Mouse (Mus musculus): ENCODE data around the gene Sult3a1. TPM values are rescaled to one million over a fixed set of nuclear protein-coding genes. Genes with fewer than 3 reads are reported as not detected.
A peak's percentile ranks its signal among the peaks of the same experiment; 100 is the strongest.
"Not testable (repeated sequence)": the region's sequence is repeated elsewhere in the genome, so short reads cannot be mapped to it uniquely, and the experiment has no call there.

Sult3a1 gene
- polyA plus RNA-seq (2012; ENCODE audit: insufficient read depth, insufficient read length, missing spikeins), result not detected in 2 replicates

GRCm38 (mm10) chr10:33857421-33857820 lies at the start of gene Sult3a1:
TSS of gene Sult3a1 (plus strand) at chr10:33857721.
- no peaks in the 10 kb centered on the region for H3K4me1 ChIP-seq (ENCODE audit: control insufficient read depth, insufficient read depth, insufficient read length, low read length)

GRCm38 (mm10) chr10:33811807-33812206 lies 45.7 kb upstream of the Sult3a1 start:
- H3K27ac ChIP-seq (replicated peaks; ENCODE audit: low read depth, low read length), result no peak overlapping the region
- no peaks in the 10 kb centered on the region for H3K4me1 ChIP-seq (ENCODE audit: control insufficient read depth, insufficient read depth, insufficient read length, low read length)
- H3K4me3 ChIP-seq (ENCODE audit: insufficient read depth, low read depth, low read length), result no peak overlapping the region

More at GRCm38 (mm10) chr10:33857421-33857820, at the start of gene Sult3a1:
- Histone ChIP-seq H3K27ac (replicated peaks; ENCODE audit: low read depth, low read length) (no peak within 1 kb of the TSS), H3K4me3 (ENCODE audit: insufficient read depth, low read depth, low read length) (no peak within 1 kb of the TSS)

- H3K4me3 ChIP-seq (ENCODE audit: insufficient read depth, low read depth, low read length), result no peak overlapping the region
- no peaks in the 10 kb centered on the region for H3K4me1 ChIP-seq (ENCODE audit: control insufficient read depth, insufficient read depth, insufficient read length, low read length)
- no peak overlapping the region for H3K27ac ChIP-seq (replicated peaks; ENCODE audit: low read depth, low read length)
These were observed 43.3 kb upstream of the Sult3a1 start for GRCm38 (mm10) chr10:33814266-33814665.

- Histone ChIP-seq H3K4me3 (ENCODE audit: insufficient read depth, low read depth, low read length) (no peak overlapping the region), H3K27ac (replicated peaks; ENCODE audit: low read depth, low read length) (no peak overlapping the region), H3K4me1 (ENCODE audit: control insufficient read depth, insufficient read depth, insufficient read length, low read length) (no peaks in the 10 kb centered on the region)
These were observed 40.6 kb upstream of the Sult3a1 start for GRCm38 (mm10) chr10:33816923-33817322.

- Histone ChIP-seq H3K4me1 (ENCODE audit: control insufficient read depth, insufficient read depth, insufficient read length, low read length) (no peaks in the 10 kb centered on the region), H3K4me3 (ENCODE audit: insufficient read depth, low read depth, low read length) (no peak overlapping the region), H3K27ac (replicated peaks; ENCODE audit: low read depth, low read length) (no peak overlapping the region)
These were observed 36.6 kb upstream of the Sult3a1 start for GRCm38 (mm10) chr10:33820892-33821291.

GRCm38 (mm10) chr10:33865994-33866393 lies 8.5 kb downstream of the Sult3a1 start:
- Histone ChIP-seq H3K27ac (replicated peaks; ENCODE audit: low read depth, low read length) (no peak overlapping the region), H3K4me3 (ENCODE audit: insufficient read depth, low read depth, low read length) (no peak overlapping the region), H3K4me1 (ENCODE audit: control insufficient read depth, insufficient read depth, insufficient read length, low read length) (no peaks in the 10 kb centered on the region)

- Histone ChIP-seq H3K4me1 (ENCODE audit: control insufficient read depth, insufficient read depth, insufficient read length, low read length) (no peaks in the 10 kb centered on the region), H3K4me3 (ENCODE audit: insufficient read depth, low read depth, low read length) (no peak overlapping the region), H3K27ac (replicated peaks; ENCODE audit: low read depth, low read length) (no peak overlapping the region)
These were observed 12.9 kb downstream of the Sult3a1 start for GRCm38 (mm10) chr10:33870441-33870840.

GRCm38 (mm10) chr10:33872672-33873398 lies 15.3 kb downstream of the Sult3a1 start:
- Histone ChIP-seq H3K27ac (replicated peaks; ENCODE audit: low read depth, low read length) (no peak overlapping the region), H3K4me3 (ENCODE audit: insufficient read depth, low read depth, low read length) (no peak overlapping the region), H3K4me1 (ENCODE audit: control insufficient read depth, insufficient read depth, insufficient read length, low read length) (no peaks in the 10 kb centered on the region)

GRCm38 (mm10) chr10:33882411-33882810 lies 24.9 kb downstream of the Sult3a1 start:
- not testable (repeated sequence) for H3K27ac ChIP-seq (replicated peaks; ENCODE audit: low read depth, low read length); H3K4me3 ChIP-seq (ENCODE audit: insufficient read depth, low read depth, low read length)

GRCm38 (mm10) chr10:33901520-33901919 lies 44.0 kb downstream of the Sult3a1 start:
- not testable (repeated sequence) for H3K4me1 ChIP-seq (ENCODE audit: control insufficient read depth, insufficient read depth, insufficient read length, low read length); H3K27ac ChIP-seq (replicated peaks; ENCODE audit: low read depth, low read length); H3K4me3 ChIP-seq (ENCODE audit: insufficient read depth, low read depth, low read length)

More at GRCm38 (mm10) chr10:33882411-33882810, 24.9 kb downstream of the Sult3a1 start:
- not testable (repeated sequence) for H3K4me1 ChIP-seq (ENCODE audit: control insufficient read depth, insufficient read depth, insufficient read length, low read length)

- H3K4me3 ChIP-seq (ENCODE audit: insufficient read depth, low read depth, low read length), result peak within 1 kb of the TSS; percentile 41
- H3K27ac ChIP-seq (replicated peaks; ENCODE audit: low read depth, low read length), result no peak within 1 kb of the TSS
- H3K4me1 ChIP-seq (ENCODE audit: control insufficient read depth, insufficient read depth, insufficient read length, low read length), result peaks cover 4% of the 10 kb centered on the region; the same call in 1 of the 2 replicates
These were observed 47.3 kb downstream of the Sult3a1 start, which contains the start of gene Rsph4a for GRCm38 (mm10) chr10:33904530-33905481. TSS of gene Rsph4a (plus strand) at chr10:33905111.

GRCm38 (mm10) chr10:33905489-33905888 lies 48.0 kb downstream of the Sult3a1 start:
- Histone ChIP-seq H3K27ac (replicated peaks; ENCODE audit: low read depth, low read length) (no peak overlapping the region), H3K4me1 (ENCODE audit: control insufficient read depth, insufficient read depth, insufficient read length, low read length) (peaks cover 4% of the 10 kb centered on the region; the same call in 1 of the 2 replicates), H3K4me3 (ENCODE audit: insufficient read depth, low read depth, low read length) (peak overlapping the region; percentile 41)

Measured in brown adipose tissue, adult 24 weeks (tissue).